Mouse (Mus musculus): ENCODE measurements around the gene Pepd.
A peak's percentile ranks its signal among the peaks of the same experiment; 100 is the strongest.

The Pepd gene

GRCm38 (mm10) chr7:34983702-34984475, 71.7 kb downstream of the Pepd start:
- no peak for DNase-seq (ENCODE audit: low spot score)

- DNase-seq (ENCODE audit: low spot score): peak; percentile 70
Observed at GRCm38 (mm10) chr7:34984526-34985133, 72.5 kb downstream of the Pepd start.

GRCm38 (mm10) chr7:34985216-34985615, 73.0 kb downstream of the Pepd start:
- no peak for DNase-seq (ENCODE audit: low spot score)

GRCm38 (mm10) chr7:34985646-34986045, 73.5 kb downstream of the Pepd start:
- DNase-seq (ENCODE audit: low spot score): peak; percentile 47

- DNase-seq (ENCODE audit: low spot score): no peak
Observed at GRCm38 (mm10) chr7:34986575-34987150, 74.5 kb downstream of the Pepd start.

- no peak for DNase-seq (ENCODE audit: low spot score)
Observed at GRCm38 (mm10) chr7:34987258-34987657, 75.1 kb downstream of the Pepd start.

- DNase-seq (ENCODE audit: low spot score): no peak
Observed at GRCm38 (mm10) chr7:34988488-34988887, 76.3 kb downstream of the Pepd start.

- no peak for DNase-seq (ENCODE audit: low spot score)
Observed at GRCm38 (mm10) chr7:34991731-34992246, 79.6 kb downstream of the Pepd start.

- DNase-seq (ENCODE audit: low spot score): no peak
Observed at GRCm38 (mm10) chr7:34992766-34993165, 80.6 kb downstream of the Pepd start.

- no peak for DNase-seq (ENCODE audit: low spot score)
Observed at GRCm38 (mm10) chr7:34995872-34996662, 83.9 kb downstream of the Pepd start.

GRCm38 (mm10) chr7:35000839-35001238, 88.7 kb downstream of the Pepd start:
- no peak for DNase-seq (ENCODE audit: low spot score)

- DNase-seq (ENCODE audit: low spot score): no peak
Observed at GRCm38 (mm10) chr7:35003171-35003737, 91.1 kb downstream of the Pepd start.

GRCm38 (mm10) chr7:35006661-35007060, 94.5 kb downstream of the Pepd start:
- DNase-seq (ENCODE audit: low spot score): no peak

GRCm38 (mm10) chr7:35013228-35013627, 101.0 kb downstream of the Pepd start:
- DNase-seq (ENCODE audit: low spot score): no peak

- DNase-seq (ENCODE audit: low spot score): no peak
Observed at GRCm38 (mm10) chr7:35015252-35015651, 103.1 kb downstream of the Pepd start.

- DNase-seq (ENCODE audit: low spot score): no peak
Observed at GRCm38 (mm10) chr7:35021365-35021764, 109.2 kb downstream of the Pepd start.

- no peak for DNase-seq (ENCODE audit: low spot score)
Observed at GRCm38 (mm10) chr7:35023251-35023650, 111.1 kb downstream of the Pepd start.

- DNase-seq (ENCODE audit: low spot score): no peak
Observed at GRCm38 (mm10) chr7:35024426-35024825, 112.2 kb downstream of the Pepd start.

- peak; percentile 40 for DNase-seq (ENCODE audit: low spot score)
Observed at GRCm38 (mm10) chr7:35025409-35026275, 113.5 kb downstream of the Pepd start.

- DNase-seq (ENCODE audit: low spot score): no peak
Observed at GRCm38 (mm10) chr7:35026276-35026630, 114.1 kb downstream of the Pepd start.

GRCm38 (mm10) chr7:35026838-35027291, 114.7 kb downstream of the Pepd start:
- DNase-seq (ENCODE audit: low spot score): no peak
